Mouse (Mus musculus) hindbrain, embryonic 14.5 days (tissue): Measurements from ENCODE around the gene Frmd4a. TPM values are rescaled to one million over a fixed set of nuclear protein-coding genes. Genes with fewer than 3 reads are reported as not detected.

ENCODE experiments used
- ATAC-seq: fragments of 200-750 bp; cut with Nextera tagmentation; 2 replicates; pipeline ENCODE4 v1.8.0; 2017; ENCODE audit warnings: moderate number of reproducible peaks, mild to moderate bottlenecking, moderate TSS enrichment, moderate library complexity; ENCODE audit not compliant: low FRiP score
- DNase-seq: peaks from one replicate; pipeline ENCODE4 v3.0.0-alpha.2; 2015; ENCODE audit warnings: low spot score
- H3K27ac ChIP-seq: fragments of 300-500 bp; sonication (generic); 2 replicates; pipeline ENCODE4 v1.5.1; 2014; ENCODE audit warnings: mild to moderate bottlenecking, moderate library complexity
- H3K27me3 ChIP-seq: fragments of 300-500 bp; sonication (generic); 2 replicates; pipeline ENCODE4 v1.6.1; 2014; ENCODE audit warnings: mild to moderate bottlenecking, low read length, mixed read lengths; ENCODE audit not compliant: control insufficient read depth, insufficient read depth
- H3K36me3 ChIP-seq: fragments of 300-500 bp; sonication (generic); replicated peaks from 2 replicates; pipeline ENCODE4 v1.6.1; 2014; ENCODE audit not compliant: control insufficient read depth, insufficient read depth
- H3K4me1 ChIP-seq: fragments of 300-500 bp; sonication (generic); replicated peaks from 2 replicates; pipeline ENCODE4 v1.6.1; 2014; ENCODE audit warnings: antibody characterized with exemption, low read length, mixed read lengths; ENCODE audit not compliant: control insufficient read depth, insufficient read depth
- H3K4me2 ChIP-seq: fragments of 300-500 bp; sonication (generic); replicated peaks from 2 replicates; pipeline ENCODE4 v1.6.1; 2014; ENCODE audit warnings: mild to moderate bottlenecking, moderate library complexity
- H3K4me3 ChIP-seq: fragments of 300-500 bp; sonication (generic); replicated peaks from 2 replicates; pipeline ENCODE4 v1.5.1; 2014; ENCODE audit warnings: mild to moderate bottlenecking, low read length
- H3K9ac ChIP-seq: fragments of 300-500 bp; sonication (generic); 2 replicates; pipeline ENCODE4 v1.6.1; 2014
- H3K9me3 ChIP-seq: fragments of 300-500 bp; sonication (generic); 2 replicates; pipeline ENCODE4 v1.6.1; 2016; ENCODE audit warnings: low read length; ENCODE audit not compliant: control insufficient read depth
- WGBS: fragments of 180-500 bp; shearing (Covaris S2); extraction: QIAGEN DNeasy Blood & Tissue Kit; methylation state at CpG from one replicate; pipeline ENCODE4 v1.1.7; 2014; 5-methylcytosine and 5-hydroxymethylcytosine counted together
- polyA plus RNA-seq: library from polyadenylated mRNA; unstranded; fragments of >200 nt; fragmentation: Nextera tagmentation; extraction: Ambion mirVana; gene quantifications from 2 replicates; pipeline ENCODE4 v1.2.1, GENCODE M21; 2014

Frmd4a gene
- polyA plus RNA-seq, 1 experiment from 2014 or later = 56.9 TPM

DNA sequence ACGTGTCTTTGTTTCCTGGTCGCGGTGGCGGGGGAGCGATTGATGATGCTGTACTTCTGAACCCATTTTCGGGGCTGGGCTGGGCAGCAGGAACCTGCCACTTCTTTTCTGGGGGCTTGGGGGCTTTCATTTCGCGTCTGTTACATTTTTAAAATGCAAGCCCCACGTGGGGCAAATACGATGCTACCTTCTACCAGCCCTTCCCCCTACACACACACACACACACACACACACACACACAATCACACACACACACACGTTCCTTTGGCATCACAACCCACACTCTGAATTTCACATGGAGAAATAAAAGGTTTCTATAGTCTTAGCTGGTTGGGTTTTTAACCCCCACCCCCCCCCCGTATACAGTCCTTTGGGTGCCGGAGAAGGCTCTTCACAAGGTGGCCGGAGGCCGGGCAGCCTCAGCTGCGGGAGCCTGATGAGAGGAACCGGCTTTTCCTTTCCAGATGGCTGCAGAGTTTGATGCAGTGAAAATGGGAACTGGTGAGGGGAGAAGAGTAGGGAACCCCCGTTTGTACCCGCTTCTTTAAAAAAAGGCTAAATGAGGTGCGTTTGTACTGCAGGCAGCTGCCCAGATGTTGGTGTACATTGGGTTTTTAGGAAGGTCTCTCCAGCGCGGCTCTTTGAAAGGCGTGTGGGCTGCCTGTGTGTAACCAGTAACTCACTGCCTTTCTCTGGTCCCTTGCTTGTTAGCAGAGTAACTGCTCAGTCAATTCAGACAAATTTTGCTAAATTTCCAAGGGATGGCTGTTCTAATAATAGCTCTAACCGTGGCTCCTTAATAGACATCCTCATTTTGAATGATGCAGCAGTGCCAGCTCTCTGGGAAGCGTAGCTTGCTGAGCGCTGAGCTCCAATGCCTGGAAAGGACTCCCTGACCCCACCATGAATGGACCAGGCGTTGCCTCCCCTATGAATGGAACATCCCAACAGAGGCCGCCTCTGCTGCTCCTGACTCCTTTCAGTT, 384.4 kb downstream of the Frmd4a start:
- peak; percentile 75 for DNase-seq
- Histone ChIP-seq H3K27me3 (no peaks in the 10 kb centered on the region), H3K36me3 (no peaks in the 10 kb centered on the region), H3K9me3 (no peaks in the 10 kb centered on the region), H3K9ac (peak overlapping the region; percentile 96), H3K27ac (peak overlapping the region; percentile 100), H3K4me3 (peak overlapping the region; percentile 73), H3K4me2 (peak overlapping the region; percentile 61), H3K4me1 (peaks cover 45% of the 10 kb centered on the region)
- WGBS = under 1% methylated on average over 28 of the region's 28 CpGs
- ATAC-seq = peak; percentile 80

- 0 out of 2 replicates have a peak overlapping the region, but pooled peaks have one; percentile 4 for H3K4me2 ChIP-seq
Measured at GRCm38 (mm10) chr2:4406977-4407376, 389.5 kb downstream of the Frmd4a start.

DNA sequence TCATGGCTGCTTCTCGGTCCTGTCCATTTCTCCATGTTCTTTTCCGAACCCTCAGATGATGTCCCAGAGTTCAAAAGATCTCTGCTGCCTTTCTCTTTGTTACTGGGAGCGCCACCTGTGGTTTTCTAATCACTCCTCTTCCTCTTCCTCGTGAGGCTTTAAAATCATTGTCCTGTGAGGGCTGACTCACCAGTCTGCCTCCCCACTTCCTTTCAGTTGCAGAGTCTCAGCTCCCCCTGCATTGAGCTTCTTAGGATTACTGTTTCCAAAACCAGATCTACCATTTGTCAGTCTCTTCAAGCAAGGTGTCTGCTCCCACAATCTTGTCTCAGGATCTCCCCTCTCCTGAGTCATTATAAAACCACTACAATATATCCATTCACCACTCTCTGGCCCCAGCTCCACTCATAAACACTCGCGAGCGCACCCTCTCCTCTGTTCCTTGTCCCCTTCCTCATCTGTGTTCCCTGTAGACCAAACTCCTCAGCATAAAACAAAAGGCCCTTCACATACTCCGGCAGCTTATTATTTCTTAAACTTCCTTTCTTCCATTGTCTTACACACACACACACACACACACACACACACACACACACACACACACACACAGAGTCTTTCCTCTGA, 392.4 kb downstream of the Frmd4a start:
- Histone ChIP-seq H3K4me3 (no peak overlapping the region), H3K27ac (peak overlapping the region; percentile 21; the same call in 1 of the 2 replicates), H3K9me3 (no peaks in the 10 kb centered on the region), H3K27me3 (no peaks in the 10 kb centered on the region), H3K4me1 (peaks cover 74% of the 10 kb centered on the region), H3K36me3 (no peaks in the 10 kb centered on the region), H3K9ac (no peak overlapping the region), H3K4me2 (no peak overlapping the region)
- WGBS = 64% methylated on average over 8 of the region's 8 CpGs
- DNase-seq = no peak
- no peak for ATAC-seq

More at GRCm38 (mm10) chr2:4406977-4407376, 389.5 kb downstream of the Frmd4a start:
- no peak overlapping the region for H3K4me3 ChIP-seq
- H3K27ac ChIP-seq = peak overlapping the region; percentile 26; the same call in 1 of the 2 replicates
- H3K9ac ChIP-seq = no peak overlapping the region
- H3K4me1 ChIP-seq = peaks cover 81% of the 10 kb centered on the region
- ATAC-seq (peak; percentile 35; the same call in 1 of the 2 replicates), DNase-seq (no peak)
- WGBS = 33% methylated on average over 5 of the region's 5 CpGs
- H3K9me3 ChIP-seq = no peaks in the 10 kb centered on the region
- H3K27me3 ChIP-seq = no peaks in the 10 kb centered on the region
- no peaks in the 10 kb centered on the region for H3K36me3 ChIP-seq

DNA sequence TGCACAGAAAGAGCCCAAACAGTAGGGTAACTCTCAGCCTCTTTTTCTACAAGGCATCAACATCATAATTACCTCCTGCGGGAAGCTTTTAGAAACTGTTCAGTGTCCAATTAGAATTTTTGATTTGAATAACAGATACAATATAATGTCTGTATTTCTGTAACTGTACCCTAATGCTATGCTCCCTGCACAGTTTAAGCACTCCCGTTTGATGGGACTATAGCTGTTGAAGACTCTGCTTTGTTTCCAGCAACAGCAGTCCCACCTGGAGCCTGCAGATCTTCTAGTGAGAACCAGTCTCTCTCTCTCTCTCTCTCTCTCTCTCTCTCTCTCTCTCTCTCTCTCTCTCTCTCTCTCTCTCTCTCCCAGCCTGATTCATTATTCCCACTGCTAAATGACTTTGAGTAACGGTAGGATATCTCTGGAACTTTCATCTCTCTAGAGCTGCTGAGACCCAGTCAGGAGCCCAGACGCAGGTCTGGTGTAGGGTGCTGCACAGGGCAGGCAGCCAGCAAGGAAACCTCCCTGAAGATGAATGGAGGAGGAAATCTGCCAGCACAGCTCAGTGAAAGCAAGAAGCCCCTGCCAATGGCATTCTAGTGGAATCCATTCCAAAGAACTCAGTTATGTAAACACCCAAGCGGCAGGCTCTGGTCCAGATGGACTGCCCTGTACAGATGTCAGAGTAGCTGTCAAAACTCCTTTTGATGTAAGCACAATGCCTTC, 395.5 kb downstream of the Frmd4a start:
- Histone ChIP-seq H3K9me3 (no peaks in the 10 kb centered on the region), H3K4me1 (peaks cover 43% of the 10 kb centered on the region), H3K4me3 (no peak overlapping the region), H3K36me3 (no peaks in the 10 kb centered on the region), H3K27ac (peak overlapping the region; percentile 47; the same call in 1 of the 2 replicates), H3K9ac (no peak overlapping the region), H3K27me3 (no peaks in the 10 kb centered on the region), H3K4me2 (no peak overlapping the region)
- ATAC-seq (peak; percentile 56; the same call in 1 of the 2 replicates), DNase-seq (peak; percentile 38)
- WGBS = 43% methylated on average over 5 of the region's 5 CpGs

DNA sequence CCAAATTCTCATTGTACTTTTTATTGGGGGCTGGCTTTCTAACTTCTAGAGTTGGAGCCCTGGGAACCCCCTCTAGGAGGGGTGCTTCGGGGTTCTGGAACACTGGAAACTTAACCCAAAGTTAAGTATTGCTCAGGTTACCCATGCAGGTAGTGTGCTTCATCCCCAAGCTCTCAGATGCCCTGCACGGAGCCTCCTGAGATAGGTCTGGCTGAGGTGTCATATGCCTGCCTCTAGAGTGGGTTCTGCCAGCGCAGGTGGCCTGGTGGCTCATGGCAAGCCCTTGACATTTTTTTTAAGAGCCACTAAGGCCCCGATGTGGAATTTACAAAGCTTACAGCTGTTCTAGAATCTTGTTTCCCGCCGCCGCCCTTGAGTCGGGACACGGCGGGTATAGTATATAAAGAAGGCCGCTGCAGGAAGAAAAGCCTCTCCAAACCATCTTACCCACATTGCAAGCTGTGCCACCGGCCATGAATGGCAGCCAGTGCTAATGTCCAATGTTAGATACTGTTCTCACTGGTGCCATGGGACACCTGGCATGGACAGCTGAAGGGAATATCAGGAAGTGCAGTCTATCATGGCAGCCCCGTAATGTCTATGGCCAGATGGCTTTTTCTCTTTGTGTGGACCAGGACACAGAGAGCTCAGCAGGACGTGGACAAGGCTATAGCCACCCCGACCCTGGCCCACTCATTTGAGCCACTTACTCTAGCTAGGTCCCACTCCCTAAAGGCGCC, 396.2 kb downstream of the Frmd4a start:
- 81% methylated on average over 16 of the region's 16 CpGs for WGBS

GRCm38 (mm10) chr2:4420679-4421312, 403.3 kb downstream of the Frmd4a start:
- Histone ChIP-seq H3K27ac (peak overlapping the region; percentile 26; the same call in 1 of the 2 replicates), H3K4me1 (peaks cover 6% of the 10 kb centered on the region), H3K9me3 (no peaks in the 10 kb centered on the region), H3K36me3 (no peaks in the 10 kb centered on the region), H3K4me3 (no peak overlapping the region), H3K9ac (no peak overlapping the region), H3K27me3 (no peaks in the 10 kb centered on the region), H3K4me2 (no peak overlapping the region)
- peak; percentile 75; the same call in 1 of the 2 replicates for ATAC-seq
- whole genome bisulfite sequencing = 56% methylated on average over 4 of the region's 4 CpGs
- DNase-seq = no peak

More for the DNA sequence above, 396.2 kb downstream of the Frmd4a start:
- Histone ChIP-seq H3K9me3 (no peaks in the 10 kb centered on the region), H3K36me3 (no peaks in the 10 kb centered on the region), H3K9ac (no peak overlapping the region), H3K4me3 (no peak overlapping the region), H3K27me3 (no peaks in the 10 kb centered on the region), H3K4me2 (no peak overlapping the region), H3K27ac (no peak overlapping the region), H3K4me1 (peaks cover 36% of the 10 kb centered on the region)
- no peak for DNase-seq
- ATAC-seq = peak; percentile 11; the same call in 1 of the 2 replicates

- H3K4me1 ChIP-seq = peaks cover 6% of the 10 kb centered on the region
- DNase-seq = no peak
- no peak overlapping the region for H3K9ac ChIP-seq
- no peak overlapping the region for H3K27ac ChIP-seq
- H3K9me3 ChIP-seq = no peaks in the 10 kb centered on the region
- ATAC-seq = no peak
- H3K27me3 ChIP-seq = no peaks in the 10 kb centered on the region
- H3K4me2 ChIP-seq = no peak overlapping the region
- H3K36me3 ChIP-seq = no peaks in the 10 kb centered on the region
- no peak overlapping the region for H3K4me3 ChIP-seq
- 60% methylated on average over 2 of the region's 2 CpGs for WGBS
Measured at GRCm38 (mm10) chr2:4421757-4422156, 404.2 kb downstream of the Frmd4a start.

- Histone ChIP-seq H3K9me3 (no peaks in the 10 kb centered on the region), H3K27me3 (no peaks in the 10 kb centered on the region), H3K9ac (no peak overlapping the region), H3K4me1 (peaks cover 6% of the 10 kb centered on the region), H3K4me3 (no peak overlapping the region), H3K4me2 (no peak overlapping the region), H3K27ac (no peak overlapping the region), H3K36me3 (no peaks in the 10 kb centered on the region)
- DNase-seq = no peak
- WGBS = 87% methylated on average over 6 of the region's 6 CpGs
- ATAC-seq = no peak
Measured at GRCm38 (mm10) chr2:4423896-4424295, 406.4 kb downstream of the Frmd4a start.
